Mouse (Mus musculus) testis, adult 2 months (tissue): Measurements from ENCODE around the gene Thap7.

ENCODE experiments used
- CTCF ChIP-seq: fragments of 200-500 bp; IDR thresholded peaks from 2 replicates; pipeline ENCODE4 v1.5.1; 2012; ENCODE audit warnings: low read depth, mild to moderate bottlenecking, inconsistent platforms, low read length, moderate library complexity; ENCODE audit not compliant: control insufficient read depth, insufficient read depth, insufficient replicate concordance
- POLR2A ChIP-seq: fragments of 200-500 bp; IDR thresholded peaks from 2 replicates; pipeline ENCODE4 v1.6.1; 2012; ENCODE audit warnings: low read depth, mild to moderate bottlenecking, inconsistent platforms, low read length, moderate library complexity; ENCODE audit not compliant: control insufficient read depth

GRCm38 (mm10) chr16:17563580-17563979 lies 32.6 kb upstream of the Thap7 start:
- no peak for TF ChIP-seq POLR2A
- TF ChIP-seq CTCF: no peak
